Comparison of ENCODE assay signal across 8 mouse cellular contexts in genomic region chr2:118790221-118790550, GRCm38 (mm10). TPM values are rescaled to one million over a fixed set of nuclear protein-coding genes. Genes with fewer than 3 reads are reported as not detected.
DNase-seq lines count a peak whose midpoint lies in the region; ATAC-seq and TF ChIP-seq lines count a peak whose summit lies in the region.

No protein-coding gene starts in this region.

- no peaks in the 10 kb centered on the region for H3K9me3 ChIP-seq in heart, embryonic 12.5 days (replicated peaks)
- no peaks in the 10 kb centered on the region for H3K9me3 ChIP-seq in ES-E14 (ENCODE audit: control insufficient read depth, insufficient read depth, low read depth, low read length)
- H3K9me3 ChIP-seq in hindbrain, embryonic 11.5 days (ENCODE audit: control insufficient read depth, low read length): no peaks in the 10 kb centered on the region
- H3K9me3 ChIP-seq in liver, postnatal 0 days (ENCODE audit: low read length): no peaks in the 10 kb centered on the region

- no peak for TF ChIP-seq EP300 in liver, postnatal 0 days (IDR thresholded peaks at IDR 0.05; ENCODE audit: low read depth)

- H3K4me3 ChIP-seq in heart, embryonic 12.5 days: peak overlapping the region; percentile 13
- peak overlapping the region; percentile 51 to 64; a peak in 3 of 4 replicates for H3K4me3 ChIP-seq in ES-E14 (ENCODE audit: insufficient read depth in 1 of 2, low read depth in 1 of 2, low read length in 2 of 2, poor library complexity in 1 of 2, severe bottlenecking in 1 of 2)
- no peak overlapping the region for H3K4me3 ChIP-seq in hindbrain, embryonic 11.5 days (ENCODE audit: low read depth, low read length)
- 0 out of 2 replicates have a peak overlapping the region, but pooled peaks have one; percentile 5 for H3K4me3 ChIP-seq in liver, postnatal 0 days (ENCODE audit: low read depth, low read length)

- 53% methylated on average over 12 of the region's 12 CpGs for WGBS in heart, embryonic 12.5 days
- 56% methylated on average over 12 of the region's 12 CpGs for WGBS in hindbrain, embryonic 11.5 days
- 61% methylated on average over 12 of the region's 12 CpGs for WGBS in liver, postnatal 0 days (ENCODE audit: insufficient replicate concordance)

- peaks cover 11% of the 10 kb centered on the region for H3K4me1 ChIP-seq in heart, embryonic 12.5 days (replicated peaks)
- peaks cover 0 to 8% of the 10 kb centered on the region in 2 experiments; a peak in 1 of 4 replicates for H3K4me1 ChIP-seq in ES-E14 (ENCODE audit: control insufficient read depth in 2 of 2, insufficient read depth in 2 of 2, low read length in 2 of 2, poor library complexity in 1 of 2)
- H3K4me1 ChIP-seq in hindbrain, embryonic 11.5 days (replicated peaks; ENCODE audit: control insufficient read depth, insufficient read depth, low read length): no peaks in the 10 kb centered on the region
- H3K4me1 ChIP-seq in liver, postnatal 0 days (ENCODE audit: insufficient read depth): peaks cover 6% of the 10 kb centered on the region

- H3K36me3 ChIP-seq in heart, embryonic 12.5 days: no peaks in the 10 kb centered on the region
- no peaks in the 10 kb centered on the region for H3K36me3 ChIP-seq in ES-E14 (ENCODE audit: control insufficient read depth, insufficient read depth, low read length, poor library complexity, severe bottlenecking)
- H3K36me3 ChIP-seq in hindbrain, embryonic 11.5 days (ENCODE audit: control insufficient read depth, insufficient read depth, low read length): no peaks in the 10 kb centered on the region
- no peaks in the 10 kb centered on the region for H3K36me3 ChIP-seq in liver, postnatal 0 days (replicated peaks; ENCODE audit: insufficient read depth, low read length)

- H3K27ac ChIP-seq in heart, embryonic 12.5 days (ENCODE audit: poor library complexity, severe bottlenecking): no peak overlapping the region
- H3K27ac ChIP-seq in ES-E14 (ENCODE audit: insufficient read depth, low read depth, low read length, poor library complexity, severe bottlenecking): no peak overlapping the region
- no peak overlapping the region for H3K27ac ChIP-seq in hindbrain, embryonic 11.5 days (ENCODE audit: low read depth, low read length)
- H3K27ac ChIP-seq in liver, postnatal 0 days (ENCODE audit: low read depth): no peak overlapping the region

- H3K27me3 ChIP-seq in heart, embryonic 12.5 days (replicated peaks): peaks cover 44% of the 10 kb centered on the region
- no peaks in the 10 kb centered on the region for H3K27me3 ChIP-seq in hindbrain, embryonic 11.5 days (ENCODE audit: control insufficient read depth, insufficient read depth, low read length)
- H3K27me3 ChIP-seq in liver, postnatal 0 days (ENCODE audit: insufficient read depth, low read length): peaks cover 5% of the 10 kb centered on the region; the same call in 1 of the 2 replicates

- no peak for DNase-seq in heart, adult 8-10 months (ENCODE audit: low spot score)
- no peak for DNase-seq in ES-E14 (ENCODE audit: low read depth, low spot score)
- DNase-seq in hindbrain, embryonic 11.5 days (ENCODE audit: low spot score): no peak
- no peak for DNase-seq in liver, postnatal 0 days
- no peak for DNase-seq in cerebellum, adult 11 months
- DNase-seq in right cerebral cortex, adult 18-20 months: no peak
- DNase-seq in thymus, postnatal 0 days (ENCODE audit: low spot score): no peak

- 0 out of 2 replicates have a peak, but pooled peaks have one; percentile 4 for ATAC-seq in heart, embryonic 12.5 days (ENCODE audit: insufficient number of reproducible peaks, low FRiP score)
- no peak; the same call in 1 of the 2 replicates for ATAC-seq in hindbrain, embryonic 11.5 days (ENCODE audit: low FRiP score)
- ATAC-seq in liver, postnatal 0 days: no peak

- H3K4me2 ChIP-seq in heart, embryonic 12.5 days: peak overlapping the region; percentile 61
- H3K4me2 ChIP-seq in hindbrain, embryonic 11.5 days (replicated peaks; ENCODE audit: low read depth, low read length): peak overlapping the region; percentile 27; the same call in 1 of the 2 replicates
- H3K4me2 ChIP-seq in liver, postnatal 0 days (ENCODE audit: low read depth, low read length): peak overlapping the region; percentile 15

- no peak for TF ChIP-seq CTCF in liver, postnatal 0 days (IDR thresholded peaks at IDR 0.05; ENCODE audit: low read depth)

- no peak overlapping the region; the same call in 1 of the 2 replicates for H3K9ac ChIP-seq in heart, embryonic 12.5 days
- peak overlapping the region; percentile 41 for H3K9ac ChIP-seq in ES-E14 (ENCODE audit: insufficient read depth, low read depth, low read length, poor library complexity, severe bottlenecking)
- H3K9ac ChIP-seq in hindbrain, embryonic 11.5 days (ENCODE audit: low read depth, low read length): no peak overlapping the region
- H3K9ac ChIP-seq in liver, postnatal 0 days (replicated peaks): no peak overlapping the region

- in situ Hi-C loops in ES-E14 (cut with MboI; ENCODE audit: low sequenced_read_pairs in 2 of 2, unreplicated experiment in 2 of 2): no loop called here

TF ChIP-seq in ES-E14, 5 proteins besides CTCF, POLR2A, EP300 and RAD21:
- TF ChIP-seq ZC3H11A (IDR thresholded peaks at IDR 0.05; ENCODE audit: borderline replicate concordance, low read depth, low read length) (no peak), HCFC1 (IDR thresholded peaks at IDR 0.05; ENCODE audit: borderline replicate concordance, insufficient read depth, low read length) (no peak), ZNF384 (IDR thresholded peaks at IDR 0.05; ENCODE audit: low read depth, low read length) (no peak), MAFK (IDR thresholded peaks at IDR 0.05; ENCODE audit: insufficient read depth, low read depth, low read length) (no peak), CHD2 (IDR thresholded peaks at IDR 0.05; ENCODE audit: low read depth, low read length) (no peak)

RNA-seq across cellular contexts. Expression of gene Disp2, which starts 10.7 kb away (rescaled TPM):
- 0.10 and 0.23 TPM in 2 replicates for polyA plus RNA-seq in heart, embryonic 12.5 days (2016; fragmentation: Nextera tagmentation; extraction: Ambion mirVana)
- total RNA-seq in heart, adult 8-10 months (2022): under 1 TPM in 3 of 4 experiments, not detected in 1; 0.09 to 0.14 (median 0.09) TPM
- 0.21 and 0.31 TPM in 2 replicates for total RNA-seq in ES-E14 (2012; rRNA removed)
- polyA plus RNA-seq in hindbrain, embryonic 11.5 days (2014; fragmentation: Nextera tagmentation; extraction: Ambion mirVana): 8.5 and 9.2 TPM in 2 replicates
- polyA plus RNA-seq in liver, postnatal 0 days (2015; fragmentation: Nextera tagmentation; extraction: Ambion mirVana): 0.06 and 0.14 TPM in 2 replicates
- 0.07 and 0.09 TPM in 2 replicates for polyA plus RNA-seq in thymus, postnatal 0 days (2015; fragmentation: Nextera tagmentation; extraction: Ambion mirVana)

RNA-seq across cellular contexts. Expression of gene Phgr1, which starts 17.6 kb away (rescaled TPM):
- polyA plus RNA-seq in heart, embryonic 12.5 days (2016; fragmentation: Nextera tagmentation; extraction: Ambion mirVana): not detected in 2 replicates
- not detected for total RNA-seq in heart, adult 8-10 months (2022)
- total RNA-seq in ES-E14 (2012; rRNA removed): not detected in 2 replicates
- not detected in 2 replicates for polyA plus RNA-seq in hindbrain, embryonic 11.5 days (2014; fragmentation: Nextera tagmentation; extraction: Ambion mirVana)
- not detected in 2 replicates for polyA plus RNA-seq in liver, postnatal 0 days (2015; fragmentation: Nextera tagmentation; extraction: Ambion mirVana)
- polyA plus RNA-seq in thymus, postnatal 0 days (2015; fragmentation: Nextera tagmentation; extraction: Ambion mirVana): 0.92 and 1.5 TPM in 2 replicates

RNA-seq across cellular contexts. Expression of gene Knstrn, which starts 23.6 kb away (rescaled TPM):
- polyA plus RNA-seq in heart, embryonic 12.5 days (2016; fragmentation: Nextera tagmentation; extraction: Ambion mirVana): 109 and 115 TPM in 2 replicates
- total RNA-seq in heart, adult 8-10 months (2022): 1 to 10 TPM in 2 of 4 experiments, under 1 TPM in 2; 0.22 to 1.1 (median 0.79) TPM
- 36.5 and 43.4 TPM in 2 replicates for total RNA-seq in ES-E14 (2012; rRNA removed)
- polyA plus RNA-seq in hindbrain, embryonic 11.5 days (2014; fragmentation: Nextera tagmentation; extraction: Ambion mirVana): 156 and 163 TPM in 2 replicates
- polyA plus RNA-seq in liver, postnatal 0 days (2015; fragmentation: Nextera tagmentation; extraction: Ambion mirVana): 28.8 and 31.4 TPM in 2 replicates
- polyA plus RNA-seq in thymus, postnatal 0 days (2015; fragmentation: Nextera tagmentation; extraction: Ambion mirVana): 96.2 and 103 TPM in 2 replicates

RNA-seq across cellular contexts. Expression of gene Ccdc9b, which starts 27.7 kb away (rescaled TPM):
- 2.7 and 3.6 TPM in 2 replicates for polyA plus RNA-seq in heart, embryonic 12.5 days (2016; fragmentation: Nextera tagmentation; extraction: Ambion mirVana)
- 10 to 100 TPM; 24.6 to 38.6 (median 29.6) TPM for total RNA-seq in heart, adult 8-10 months (2022)
- 1.1 and 3.1 TPM in 2 replicates for total RNA-seq in ES-E14 (2012; rRNA removed)
- 0.68 and 0.98 TPM in 2 replicates for polyA plus RNA-seq in hindbrain, embryonic 11.5 days (2014; fragmentation: Nextera tagmentation; extraction: Ambion mirVana)
- polyA plus RNA-seq in liver, postnatal 0 days (2015; fragmentation: Nextera tagmentation; extraction: Ambion mirVana): 0.36 and 0.52 TPM in 2 replicates
- polyA plus RNA-seq in thymus, postnatal 0 days (2015; fragmentation: Nextera tagmentation; extraction: Ambion mirVana): 0.27 and 0.28 TPM in 2 replicates

RNA-seq across cellular contexts. Expression of gene Inafm2, which starts 44.6 kb away (rescaled TPM):
- polyA plus RNA-seq in heart, embryonic 12.5 days (2016; fragmentation: Nextera tagmentation; extraction: Ambion mirVana): 33.8 and 37.3 TPM in 2 replicates
- total RNA-seq in heart, adult 8-10 months (2022): 10 to 100 TPM; 33.0 to 45.2 (median 33.9) TPM
- 2.2 and 2.7 TPM in 2 replicates for total RNA-seq in ES-E14 (2012; rRNA removed)
- 34.1 and 35.4 TPM in 2 replicates for polyA plus RNA-seq in hindbrain, embryonic 11.5 days (2014; fragmentation: Nextera tagmentation; extraction: Ambion mirVana)
- 14.0 and 14.7 TPM in 2 replicates for polyA plus RNA-seq in liver, postnatal 0 days (2015; fragmentation: Nextera tagmentation; extraction: Ambion mirVana)
- 22.3 and 26.4 TPM in 2 replicates for polyA plus RNA-seq in thymus, postnatal 0 days (2015; fragmentation: Nextera tagmentation; extraction: Ambion mirVana)
